Mouse (Mus musculus): Measurements from ENCODE around the gene Cdc42ep4.

- TF ChIP-seq CTCF (IDR thresholded peaks at IDR 0.05; ENCODE audit: extremely low read depth, insufficient read depth, insufficient read length, insufficient replicate concordance) (no peak), POLR2A (IDR thresholded peaks at IDR 0.05; ENCODE audit: low read depth, low read length) (no peak)
Measured at GRCm38 (mm10) chr11:113777878-113778464, 26.3 kb upstream of the Cdc42ep4 start.

All from spleen, adult 2 months (tissue).